Mouse (Mus musculus) limb, embryonic 14.5 days (tissue): ENCODE results near the gene Lin7b. TPM values are rescaled to one million over a fixed set of nuclear protein-coding genes. Genes with fewer than 3 reads are reported as not detected.

Experiments used
- ATAC-seq: fragments of 200-750 bp; cut with Nextera tagmentation; 2 replicates; pipeline ENCODE4 v1.8.0; 2017; ENCODE audit warnings: low read depth, moderate number of reproducible peaks, moderate TSS enrichment; ENCODE audit not compliant: low FRiP score
- DNase-seq: peaks from one replicate; pipeline ENCODE4 v3.0.0-alpha.2; 2015; ENCODE audit warnings: low spot score
- H3K27ac ChIP-seq: fragments of 300-500 bp; sonication (generic); replicated peaks from 2 replicates; pipeline ENCODE4 v1.5.1; 2014; ENCODE audit warnings: low read depth, mild to moderate bottlenecking, low read length, moderate library complexity, mixed read lengths
- H3K27me3 ChIP-seq: fragments of 300-500 bp; sonication (generic); 2 replicates; pipeline ENCODE4 v1.6.1; 2014; ENCODE audit warnings: low read length, mixed read lengths; ENCODE audit not compliant: control insufficient read depth, insufficient read depth
- H3K36me3 ChIP-seq: fragments of 300-500 bp; sonication (generic); 2 replicates; pipeline ENCODE4 v1.6.1; 2014; ENCODE audit warnings: mild to moderate bottlenecking, low read length, moderate library complexity, mixed read lengths; ENCODE audit not compliant: control insufficient read depth, insufficient read depth
- H3K4me1 ChIP-seq: fragments of 300-500 bp; sonication (generic); 2 replicates; pipeline ENCODE4 v1.6.1; 2014; ENCODE audit warnings: antibody characterized with exemption, low read length, mixed read lengths; ENCODE audit not compliant: control insufficient read depth, insufficient read depth
- H3K4me2 ChIP-seq: fragments of 300-500 bp; sonication (generic); replicated peaks from 2 replicates; pipeline ENCODE4 v1.6.1; 2014; ENCODE audit warnings: low read depth, mild to moderate bottlenecking, low read length, moderate library complexity; ENCODE audit not compliant: severe bottlenecking
- H3K4me3 ChIP-seq: fragments of 300-500 bp; sonication (generic); replicated peaks from 2 replicates; pipeline ENCODE4 v1.5.1; 2014; ENCODE audit warnings: low read length
- H3K9ac ChIP-seq: fragments of 300-500 bp; sonication (generic); 2 replicates; pipeline ENCODE4 v1.6.1; 2014; ENCODE audit warnings: mild to moderate bottlenecking, low read depth, low read length, moderate library complexity; ENCODE audit not compliant: severe bottlenecking
- H3K9me3 ChIP-seq: fragments of 300-500 bp; sonication (generic); 2 replicates; pipeline ENCODE4 v1.6.1; 2016; ENCODE audit warnings: low read length; ENCODE audit not compliant: control insufficient read depth
- POLR2A ChIP-seq: fragments of 200-500 bp; IDR thresholded peaks from 2 replicates; pipeline ENCODE4 v1.8.0; 2012; ENCODE audit warnings: inconsistent platforms, mild to moderate bottlenecking, moderate library complexity, borderline replicate concordance; ENCODE audit not compliant: insufficient read depth, insufficient read length; ENCODE audit errors: extremely low read depth
- WGBS: fragments of 180-500 bp; shearing (Covaris S2); extraction: QIAGEN DNeasy Blood & Tissue Kit; methylation state at CpG from one replicate; pipeline ENCODE4 v1.1.7; 2014; 5-methylcytosine and 5-hydroxymethylcytosine counted together
- polyA plus RNA-seq, 2 experiments: library from polyadenylated mRNA; depleted of rRNA in 1 of 2; stranded (reverse) in 1 of 2; unstranded in 1 of 2; fragments of >200 nt; fragmentation: Nextera tagmentation in 1 of 2; extraction: Ambion mirVana in 1 of 2; gene quantifications; 2 replicates each; pipeline versions ENCODE4 v1.2.1 to v1.2.3; 2012 to 2014

The Lin7b gene
- polyA plus RNA-seq (2012; rRNA removed) (4.1 and 4.7 TPM in 2 replicates), polyA plus RNA-seq (2014; fragmentation: Nextera tagmentation; extraction: Ambion mirVana) (1.7 and 2.2 TPM in 2 replicates)

- 11% methylated on average over 28 of the region's 28 CpGs for WGBS
- ATAC-seq (peak; percentile 41), DNase-seq (peak; percentile 80)
- Histone ChIP-seq H3K4me3 (peak within 1 kb of the TSS; percentile 52), H3K9me3 (no peaks in the 10 kb centered on the region), H3K36me3 (peaks cover 33% of the 10 kb centered on the region), H3K9ac (peak within 1 kb of the TSS; percentile 36), H3K27me3 (peaks cover 20% of the 10 kb centered on the region), H3K27ac (no peak within 1 kb of the TSS), H3K4me1 (peaks cover 11% of the 10 kb centered on the region), H3K4me2 (peak within 1 kb of the TSS; percentile 93)
- no peak for TF ChIP-seq POLR2A
These were observed at the start of gene Lin7b for GRCm38 (mm10) chr7:45370475-45371311. Gene Lin7b (minus strand): TSS chr7:45370583.

GRCm38 (mm10) chr7:45417962-45418492 is 47.6 kb upstream of the Lin7b start:
- no peak overlapping the region for H3K4me3 ChIP-seq
- H3K27ac ChIP-seq: no peak overlapping the region
- WGBS: 13% methylated on average over 13 of the region's 13 CpGs
- H3K4me2 ChIP-seq: peak overlapping the region; percentile 17; the same call in 1 of the 2 replicates
- H3K9me3 ChIP-seq: no peaks in the 10 kb centered on the region
- no peak for TF ChIP-seq POLR2A
- peaks cover 13% of the 10 kb centered on the region for H3K4me1 ChIP-seq
- H3K9ac ChIP-seq: no peak overlapping the region
- DNase-seq: no peak
- H3K27me3 ChIP-seq: peaks cover 41% of the 10 kb centered on the region
- peaks cover 27% of the 10 kb centered on the region for H3K36me3 ChIP-seq
- ATAC-seq: no peak

DNA sequence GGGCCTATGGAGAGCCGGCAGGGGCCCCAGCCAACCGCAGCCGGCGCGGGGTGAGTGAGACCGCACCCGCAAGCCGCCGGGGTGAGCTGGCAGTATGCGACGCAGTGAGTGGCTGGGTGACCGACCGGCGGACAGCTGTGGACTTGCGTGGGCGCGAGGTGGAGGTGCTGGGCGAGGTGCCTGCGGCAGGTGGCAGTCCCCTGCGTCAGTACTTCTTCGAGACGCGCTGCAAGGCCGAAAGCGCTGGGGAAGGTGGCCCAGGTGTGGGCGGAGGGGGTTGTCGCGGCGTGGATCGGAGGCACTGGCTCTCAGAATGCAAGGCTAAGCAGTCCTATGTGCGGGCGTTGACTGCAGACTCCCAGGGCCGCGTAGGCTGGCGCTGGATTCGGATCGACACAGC is 45.3 kb upstream of the Lin7b start:
- DNase-seq: no peak
- Histone ChIP-seq H3K9me3 (no peaks in the 10 kb centered on the region), H3K27me3 (peaks cover 61% of the 10 kb centered on the region), H3K36me3 (0 out of 2 replicates have a peak, but pooled peaks cover 3% of the 10 kb centered on the region), H3K4me2 (peak overlapping the region; percentile 26; the same call in 1 of the 2 replicates), H3K27ac (no peak overlapping the region), H3K4me1 (peaks cover 13% of the 10 kb centered on the region), H3K4me3 (no peak overlapping the region), H3K9ac (peak overlapping the region; percentile 0; the same call in 1 of the 2 replicates)
- ATAC-seq: no peak
- TF ChIP-seq POLR2A: no peak
- WGBS: 14% methylated on average over 37 of the region's 37 CpGs

DNA sequence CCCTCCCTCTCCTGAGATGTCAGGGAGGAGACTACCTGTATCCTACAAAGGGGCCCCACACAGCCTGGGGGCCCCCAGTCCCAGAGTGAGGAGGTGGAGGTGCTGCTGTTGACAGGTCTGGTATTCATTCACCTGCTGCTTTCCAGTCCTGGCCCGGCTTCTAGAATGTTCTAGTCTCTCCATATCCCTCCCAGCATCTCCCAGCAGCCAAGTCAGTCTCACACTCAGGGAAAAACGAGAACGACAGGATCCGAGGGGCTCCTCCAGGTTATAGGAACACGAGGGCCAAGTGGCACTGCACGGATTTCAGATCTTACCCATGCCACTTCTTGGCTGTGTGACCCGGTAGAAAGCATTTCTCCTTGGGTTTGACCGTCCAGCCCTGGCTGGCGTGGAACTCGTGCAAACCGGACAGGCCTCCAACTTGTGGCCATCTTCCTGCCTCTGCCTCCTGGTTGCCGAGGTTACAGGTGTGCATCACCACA is 44.4 kb upstream of the Lin7b start:
- Histone ChIP-seq H3K4me3 (peak overlapping the region; percentile 58; the same call in 1 of the 2 replicates), H3K9ac (no peak overlapping the region), H3K27ac (no peak overlapping the region), H3K9me3 (no peaks in the 10 kb centered on the region), H3K27me3 (peaks cover 62% of the 10 kb centered on the region), H3K4me1 (peaks cover 6% of the 10 kb centered on the region), H3K4me2 (no peak overlapping the region; the same call in 1 of the 2 replicates), H3K36me3 (no peaks in the 10 kb centered on the region)
- 42% methylated on average over 12 of the region's 12 CpGs for WGBS
- TF ChIP-seq POLR2A: no peak
- no peak for DNase-seq
- ATAC-seq: no peak
